Mouse (Mus musculus): ENCODE results near the gene Ceacam18. TPM values are rescaled to one million over a fixed set of nuclear protein-coding genes. Genes with fewer than 3 reads are reported as not detected.

Ceacam18 gene
- not detected in 2 replicates for total RNA-seq (2023)

GRCm38 (mm10) chr7:43634500-43634899 is at the start of gene Ceacam18:
Gene Ceacam18 (plus strand): TSS chr7:43634707.

DNA sequence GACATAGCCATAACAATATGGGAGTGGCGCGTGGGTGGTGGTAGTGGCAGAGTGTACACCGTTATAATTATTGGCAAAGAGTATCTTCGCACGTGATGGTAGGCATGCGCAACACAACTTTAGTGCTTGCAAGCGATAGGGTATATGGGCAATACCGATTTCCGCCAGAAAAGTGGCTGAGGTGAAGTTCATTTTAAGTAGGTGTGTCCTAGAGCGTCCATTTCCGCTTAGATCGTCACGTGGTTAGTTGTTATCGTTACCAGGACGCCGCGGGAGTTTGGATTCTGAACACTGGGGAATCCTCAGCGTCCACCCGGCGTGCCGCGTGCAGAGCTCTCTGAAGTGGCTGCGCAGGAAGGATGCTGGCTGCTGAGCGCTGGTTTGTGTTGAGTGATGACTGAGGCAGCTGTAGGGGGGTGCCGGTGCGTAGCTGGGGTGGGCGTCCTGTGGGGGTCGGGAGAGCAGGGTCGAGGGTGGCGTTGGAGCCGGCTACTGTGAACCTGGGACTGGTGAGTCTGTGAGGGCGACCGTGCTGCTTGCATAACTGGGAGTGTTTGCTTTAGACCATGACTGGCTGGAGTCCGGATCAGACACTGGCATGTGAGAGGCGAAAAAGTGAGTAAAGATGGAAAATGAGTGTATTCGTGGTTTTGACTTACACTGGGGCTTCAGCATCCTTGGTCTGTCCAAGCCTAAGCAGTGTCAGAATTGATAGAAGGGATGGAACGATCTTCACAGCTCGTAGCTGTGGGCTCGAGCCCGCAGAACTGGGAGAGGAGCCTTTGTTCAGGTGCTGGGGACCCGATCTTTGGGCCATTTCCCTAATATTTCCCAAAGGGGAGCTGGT is 27.4 kb upstream of the Ceacam18 start, which contains the start of gene Zfp819:
Zfp819 (plus strand) TSS at position 274 of the 847 bp plus-strand sequence.

DNA sequence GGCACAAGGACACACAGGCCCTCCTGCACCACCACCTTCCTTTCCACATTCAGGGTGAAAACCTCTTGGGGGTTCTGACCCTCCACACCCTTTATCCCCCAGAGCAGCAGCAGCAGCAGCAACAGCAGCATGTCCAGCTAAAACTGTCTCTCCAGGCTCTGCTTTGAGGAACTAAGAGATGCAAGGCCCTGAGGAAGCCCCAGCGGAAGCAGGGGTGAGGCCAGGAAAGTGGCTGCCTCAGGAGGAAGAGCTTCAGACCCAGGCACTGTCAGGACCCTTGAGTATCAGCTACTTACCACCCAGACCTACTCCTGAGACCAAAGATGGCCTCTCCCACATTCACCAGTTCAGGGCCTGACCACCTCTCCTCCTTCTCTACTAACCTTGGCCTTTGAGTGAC is 25.5 kb downstream of the Ceacam18 start, which contains the start of gene Siglece:
Siglece (minus strand) TSS at position 160 of the 400 bp plus-strand sequence.

GRCm38 (mm10) chr7:43671809-43672580 is 37.5 kb downstream of the Ceacam18 start, which contains the start of gene Ctu1:
Gene Ctu1 (plus strand): TSS chr7:43672016.

GRCm38 (mm10) chr7:43690118-43690517 is 55.6 kb downstream of the Ceacam18 start, which contains the start of gene Klk14:
Gene Klk14 (plus strand): TSS chr7:43690418.

Other genes starting within 250 kb of the Ceacam18 start
- gene Siglecg, start 226.5 kb upstream of the Ceacam18 start, total RNA-seq (2023): 61.1 and 72.3 TPM in 2 replicates
- not detected in 2 replicates for gene Lim2, start 207.0 kb upstream of the Ceacam18 start, total RNA-seq (2023)
- 18.8 and 33.1 TPM in 2 replicates for gene Nkg7, start 197.6 kb upstream of the Ceacam18 start, total RNA-seq (2023)
- not detected in 2 replicates for gene Cldnd2, start 193.9 kb upstream of the Ceacam18 start, total RNA-seq (2023)
- 51.2 and 76.8 TPM in 2 replicates for gene Etfb, start 190.6 kb upstream of the Ceacam18 start, total RNA-seq (2023)
- gene Gm45233, start 190.6 kb upstream of the Ceacam18 start, total RNA-seq (2023): not detected in 2 replicates
- 9.9 and 11.4 TPM in 2 replicates for gene Vsig10l, start 171.6 kb upstream of the Ceacam18 start, total RNA-seq (2023)
- gene Iglon5, start 144.6 kb upstream of the Ceacam18 start, total RNA-seq (2023): not detected in 2 replicates
- 0.98 TPM in 1 of 2 replicates, not detected in the other for gene 4931406B18Rik, start 128.8 kb upstream of the Ceacam18 start, total RNA-seq (2023)
- gene Cd33, start 90.3 kb upstream of the Ceacam18 start, total RNA-seq (2023): 529 and 701 TPM in 2 replicates
- 3.1 and 3.6 TPM in 2 replicates for gene Zfp658, start 72.5 kb upstream of the Ceacam18 start, total RNA-seq (2023)
- gene Zfp719, start 55.1 kb upstream of the Ceacam18 start, total RNA-seq (2023): 11.0 and 12.6 TPM in 2 replicates
- 0.41 and 0.63 TPM in 2 replicates for gene Zfp819, start 27.5 kb upstream of the Ceacam18 start, total RNA-seq (2023)
- gene Siglece, start 25.5 kb downstream of the Ceacam18 start, total RNA-seq (2023): 153 and 158 TPM in 2 replicates
- gene Ctu1, start 37.3 kb downstream of the Ceacam18 start, total RNA-seq (2023): 2.6 and 3.2 TPM in 2 replicates
- not detected in 2 replicates for gene Klk14, start 55.7 kb downstream of the Ceacam18 start, total RNA-seq (2023)
- not detected in 2 replicates for gene Klk13, start 77.9 kb downstream of the Ceacam18 start, total RNA-seq (2023)
- gene Klk12, start 134.2 kb downstream of the Ceacam18 start, total RNA-seq (2023): not detected in 2 replicates
- not detected in 2 replicates for gene Klk11, start 139.9 kb downstream of the Ceacam18 start, total RNA-seq (2023)
- not detected in 2 replicates for gene Klk10, start 146.3 kb downstream of the Ceacam18 start, total RNA-seq (2023)
- gene Klk9, start 157.2 kb downstream of the Ceacam18 start, total RNA-seq (2023): not detected in 2 replicates
- 1.4 and 1.7 TPM in 2 replicates for gene Klk8, start 162.9 kb downstream of the Ceacam18 start, total RNA-seq (2023)
- gene Klk7, start 176.6 kb downstream of the Ceacam18 start, total RNA-seq (2023): not detected in 2 replicates
- gene Klk6, start 189.8 kb downstream of the Ceacam18 start, total RNA-seq (2023): not detected in 2 replicates
- not detected in 2 replicates for gene Klk5, start 207.3 kb downstream of the Ceacam18 start, total RNA-seq (2023)
- gene Klk4, start 246.5 kb downstream of the Ceacam18 start, total RNA-seq (2023): not detected in 2 replicates

All from neutrophil, adult 65 days (primary cell).